Mouse (Mus musculus): Measurements from ENCODE around the gene Gfod1. TPM values are rescaled to one million over a fixed set of nuclear protein-coding genes. Genes with fewer than 3 reads are reported as not detected.

Gfod1 gene
- polyA plus RNA-seq, 1 experiment from 2014 or later: 2.4 TPM

DNA sequence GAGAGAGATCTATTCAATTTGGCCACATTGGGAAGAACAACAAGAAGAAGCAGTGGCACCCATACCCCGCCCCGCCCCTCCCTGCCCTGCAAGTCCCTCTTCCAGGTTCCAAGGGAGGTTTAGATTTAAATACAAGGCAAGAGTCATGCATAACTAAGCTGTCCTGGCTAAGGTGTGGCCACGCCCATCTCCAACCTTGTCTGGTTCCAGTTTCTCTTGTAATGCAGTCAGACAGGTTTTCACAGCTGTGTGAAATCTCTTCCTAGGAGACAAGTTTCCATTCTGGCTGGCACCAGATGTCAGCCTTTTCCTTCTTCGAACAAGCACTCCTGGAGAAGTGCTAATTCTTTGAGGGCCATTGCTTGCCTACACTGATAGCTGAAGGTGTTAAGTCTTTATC, 11.1 kb downstream of the Gfod1 start:
- H3K9me3 ChIP-seq (replicated peaks; ENCODE audit: control insufficient read depth, low read length): no peaks in the 10 kb centered on the region
- H3K4me1 ChIP-seq (ENCODE audit: control insufficient read depth, insufficient read depth, low read length): 0 out of 2 replicates have a peak, but pooled peaks cover 2% of the 10 kb centered on the region
- H3K9ac ChIP-seq (ENCODE audit: low read length): no peak overlapping the region
- no peak for ATAC-seq
- H3K4me3 ChIP-seq (ENCODE audit: low read depth, low read length): no peak overlapping the region
- no peaks in the 10 kb centered on the region for H3K36me3 ChIP-seq (ENCODE audit: control insufficient read depth, insufficient read depth, low read length)
- 76% methylated on average over 4 of the region's 4 CpGs for WGBS
- H3K27ac ChIP-seq (ENCODE audit: low read depth, low read length): no peak overlapping the region
- no peak for DNase-seq (ENCODE audit: low spot score)
- no peak overlapping the region for H3K4me2 ChIP-seq (ENCODE audit: low read length)
- H3K27me3 ChIP-seq (replicated peaks; ENCODE audit: control insufficient read depth, insufficient read depth, low read length): no peaks in the 10 kb centered on the region

DNA sequence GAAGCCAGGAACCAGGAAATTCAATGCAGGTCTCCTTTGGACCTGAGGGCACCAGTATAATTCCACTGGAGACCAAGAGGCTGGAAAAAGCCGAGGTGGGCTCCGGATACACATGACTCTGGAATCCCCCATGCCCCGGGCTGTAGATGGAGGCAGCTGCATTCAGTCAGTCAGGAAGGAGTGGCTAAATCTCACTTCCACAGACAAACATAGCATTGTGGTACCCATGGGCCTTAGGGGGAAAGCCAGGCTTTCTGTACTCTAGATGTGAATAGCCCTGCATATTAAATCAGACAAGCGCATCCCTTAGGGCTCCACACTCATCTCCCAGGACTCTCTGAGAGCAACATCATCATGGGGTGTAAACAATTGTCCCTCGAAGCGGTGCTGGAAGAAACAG, 14.9 kb downstream of the Gfod1 start:
- Histone ChIP-seq H3K36me3 (ENCODE audit: control insufficient read depth, insufficient read depth, low read length) (no peaks in the 10 kb centered on the region), H3K9me3 (replicated peaks; ENCODE audit: control insufficient read depth, low read length) (no peaks in the 10 kb centered on the region), H3K27ac (ENCODE audit: low read depth, low read length) (no peak overlapping the region), H3K4me2 (ENCODE audit: low read length) (no peak overlapping the region), H3K4me3 (ENCODE audit: low read depth, low read length) (no peak overlapping the region), H3K9ac (ENCODE audit: low read length) (no peak overlapping the region), H3K4me1 (ENCODE audit: control insufficient read depth, insufficient read depth, low read length) (peaks cover 5% of the 10 kb centered on the region; the same call in 1 of the 2 replicates), H3K27me3 (replicated peaks; ENCODE audit: control insufficient read depth, insufficient read depth, low read length) (no peaks in the 10 kb centered on the region)
- 74% methylated on average over 6 of the region's 6 CpGs for WGBS
- ATAC-seq (no peak), DNase-seq (ENCODE audit: low spot score) (no peak)

DNA sequence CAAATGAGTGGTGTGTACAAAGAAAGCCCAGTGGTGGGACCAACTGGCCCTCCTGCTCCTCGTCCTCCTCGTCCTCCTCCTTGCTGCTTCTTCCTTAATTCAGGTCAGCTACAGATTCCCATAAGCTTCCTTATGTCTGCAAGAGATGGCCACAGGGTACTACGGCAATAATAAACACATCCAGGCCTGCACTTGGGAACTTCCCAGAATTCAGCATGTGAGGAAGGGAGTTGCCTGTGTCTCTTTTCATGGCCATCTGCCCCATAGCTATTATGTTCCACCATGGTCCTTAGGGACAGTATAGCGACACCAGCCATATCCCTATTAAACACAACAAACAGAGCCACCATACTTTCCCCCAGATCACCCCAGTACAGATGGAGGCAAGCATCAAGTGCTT, 15.5 kb downstream of the Gfod1 start:
- Histone ChIP-seq H3K27me3 (replicated peaks; ENCODE audit: control insufficient read depth, insufficient read depth, low read length) (no peaks in the 10 kb centered on the region), H3K4me2 (ENCODE audit: low read length) (no peak overlapping the region), H3K4me1 (ENCODE audit: control insufficient read depth, insufficient read depth, low read length) (peaks cover 5% of the 10 kb centered on the region; the same call in 1 of the 2 replicates), H3K27ac (ENCODE audit: low read depth, low read length) (no peak overlapping the region), H3K9me3 (replicated peaks; ENCODE audit: control insufficient read depth, low read length) (no peaks in the 10 kb centered on the region), H3K9ac (ENCODE audit: low read length) (no peak overlapping the region), H3K4me3 (ENCODE audit: low read depth, low read length) (no peak overlapping the region), H3K36me3 (ENCODE audit: control insufficient read depth, insufficient read depth, low read length) (no peaks in the 10 kb centered on the region)
- DNase-seq (ENCODE audit: low spot score) (no peak), ATAC-seq (no peak)
- whole genome bisulfite sequencing: 64% methylated on average over 4 of the region's 4 CpGs

DNA sequence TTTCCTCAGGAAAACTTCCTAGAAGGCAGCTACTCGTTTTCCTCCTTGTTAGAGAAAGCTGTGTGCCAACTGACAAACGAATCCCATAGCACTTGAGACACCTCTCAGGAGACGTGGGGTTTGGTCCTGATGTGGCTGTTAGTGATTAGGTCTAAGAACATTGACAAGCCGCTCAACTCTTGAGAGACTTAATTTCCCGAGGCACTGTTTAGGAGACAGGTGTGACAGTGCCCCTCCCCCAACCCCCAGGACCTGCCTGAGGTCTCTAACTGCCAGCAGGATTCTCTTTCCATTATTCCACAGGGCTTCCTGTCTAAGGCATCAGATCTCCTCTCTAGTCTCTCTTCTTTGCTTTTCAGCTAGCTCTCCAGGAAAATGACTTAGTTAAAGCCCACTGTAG, 15.9 kb downstream of the Gfod1 start:
- no peak for ATAC-seq
- WGBS: 46% methylated on average over 5 of the region's 5 CpGs

DNA sequence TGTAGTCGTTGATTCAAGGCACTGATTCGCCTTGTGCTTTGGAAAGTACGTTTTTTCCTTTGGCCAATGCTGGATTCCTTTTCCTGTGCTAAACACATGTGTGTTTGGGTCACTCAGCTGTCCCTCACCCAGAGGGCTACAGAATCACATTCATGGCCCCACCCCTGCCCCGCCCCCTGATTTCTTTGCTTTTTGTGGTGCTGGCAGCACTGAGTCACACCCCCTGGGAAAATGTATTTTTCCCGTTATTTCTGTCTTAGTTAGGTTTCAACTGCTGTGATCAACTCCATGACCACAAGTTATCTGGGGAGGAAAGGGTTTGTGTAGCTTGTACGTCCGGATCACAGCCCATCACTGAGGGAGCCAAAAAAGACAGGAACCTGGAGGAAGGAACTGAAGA, 17.1 kb downstream of the Gfod1 start:
- no peak for DNase-seq (ENCODE audit: low spot score)
- H3K4me3 ChIP-seq (ENCODE audit: low read depth, low read length): no peak overlapping the region
- no peaks in the 10 kb centered on the region for H3K9me3 ChIP-seq (replicated peaks; ENCODE audit: control insufficient read depth, low read length)
- no peak for ATAC-seq
- no peaks in the 10 kb centered on the region for H3K36me3 ChIP-seq (ENCODE audit: control insufficient read depth, insufficient read depth, low read length)
- H3K27me3 ChIP-seq (replicated peaks; ENCODE audit: control insufficient read depth, insufficient read depth, low read length): no peaks in the 10 kb centered on the region
- H3K9ac ChIP-seq (ENCODE audit: low read length): no peak overlapping the region
- H3K4me1 ChIP-seq (ENCODE audit: control insufficient read depth, insufficient read depth, low read length): peaks cover 5% of the 10 kb centered on the region; the same call in 1 of the 2 replicates
- 69% methylated on average over 7 of the region's 7 CpGs for WGBS
- H3K4me2 ChIP-seq (ENCODE audit: low read length): no peak overlapping the region
- no peak overlapping the region for H3K27ac ChIP-seq (ENCODE audit: low read depth, low read length)

More for the DNA sequence above, 15.9 kb downstream of the Gfod1 start:
- Histone ChIP-seq H3K4me3 (ENCODE audit: low read depth, low read length) (no peak overlapping the region), H3K9ac (ENCODE audit: low read length) (no peak overlapping the region), H3K27me3 (replicated peaks; ENCODE audit: control insufficient read depth, insufficient read depth, low read length) (no peaks in the 10 kb centered on the region), H3K4me2 (ENCODE audit: low read length) (no peak overlapping the region), H3K9me3 (replicated peaks; ENCODE audit: control insufficient read depth, low read length) (no peaks in the 10 kb centered on the region), H3K27ac (ENCODE audit: low read depth, low read length) (no peak overlapping the region), H3K36me3 (ENCODE audit: control insufficient read depth, insufficient read depth, low read length) (no peaks in the 10 kb centered on the region), H3K4me1 (ENCODE audit: control insufficient read depth, insufficient read depth, low read length) (peaks cover 5% of the 10 kb centered on the region; the same call in 1 of the 2 replicates)
- no peak for DNase-seq (ENCODE audit: low spot score)

DNA sequence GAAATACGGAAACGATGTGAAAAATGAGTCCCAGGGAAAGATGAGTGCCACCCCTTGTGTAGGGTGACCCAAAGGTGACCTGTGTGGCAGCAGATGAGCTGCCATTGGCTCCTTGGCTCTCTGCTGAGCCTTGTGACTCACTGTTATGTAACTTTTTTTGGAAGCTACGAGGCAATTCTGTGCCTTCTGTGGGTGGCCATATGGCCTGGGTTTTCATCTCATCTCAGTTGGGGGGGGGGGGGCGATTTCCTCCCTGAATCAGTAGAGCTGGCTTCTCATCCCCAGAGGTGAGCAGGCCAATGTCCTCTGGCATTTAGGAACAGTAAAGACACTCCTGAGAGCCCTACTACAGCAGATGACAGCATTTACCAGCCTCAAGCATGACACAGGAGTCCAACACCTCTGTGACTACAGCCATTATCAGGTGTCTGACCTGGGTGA, 19.2 kb downstream of the Gfod1 start:
- H3K4me2 ChIP-seq (ENCODE audit: low read length): no peak overlapping the region
- ATAC-seq: no peak
- H3K27ac ChIP-seq (ENCODE audit: low read depth, low read length): no peak overlapping the region
- peaks cover 5% of the 10 kb centered on the region; the same call in 1 of the 2 replicates for H3K4me1 ChIP-seq (ENCODE audit: control insufficient read depth, insufficient read depth, low read length)
- no peak for DNase-seq (ENCODE audit: low spot score)
- H3K9ac ChIP-seq (ENCODE audit: low read length): no peak overlapping the region
- H3K27me3 ChIP-seq (replicated peaks; ENCODE audit: control insufficient read depth, insufficient read depth, low read length): no peaks in the 10 kb centered on the region
- no peaks in the 10 kb centered on the region for H3K36me3 ChIP-seq (ENCODE audit: control insufficient read depth, insufficient read depth, low read length)
- H3K4me3 ChIP-seq (ENCODE audit: low read depth, low read length): no peak overlapping the region
- H3K9me3 ChIP-seq (replicated peaks; ENCODE audit: control insufficient read depth, low read length): no peaks in the 10 kb centered on the region
- WGBS: 77% methylated on average over 4 of the region's 4 CpGs

DNA sequence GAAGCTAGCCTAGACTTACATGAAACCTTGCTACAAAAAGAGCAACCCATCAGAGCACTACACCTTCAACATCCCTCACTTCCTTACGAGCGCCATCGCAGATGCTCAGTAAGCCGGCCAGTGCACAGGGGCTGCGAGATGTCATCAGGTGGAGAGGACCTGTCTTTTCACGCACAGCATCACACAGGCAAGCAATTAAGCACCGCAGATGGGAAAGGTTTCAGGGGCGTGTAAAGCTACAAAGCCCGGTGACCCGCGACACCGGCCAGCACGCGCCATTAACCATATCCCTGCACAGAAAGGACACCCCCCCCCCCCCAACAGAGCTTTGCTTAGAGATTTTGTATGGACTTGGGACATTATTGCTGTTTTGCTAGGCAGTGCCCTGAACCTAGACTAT, 30.1 kb downstream of the Gfod1 start:
- 82% methylated on average over 14 of the region's 14 CpGs for WGBS
- H3K27me3 ChIP-seq (replicated peaks; ENCODE audit: control insufficient read depth, insufficient read depth, low read length): no peaks in the 10 kb centered on the region
- no peaks in the 10 kb centered on the region for H3K36me3 ChIP-seq (ENCODE audit: control insufficient read depth, insufficient read depth, low read length)
- ATAC-seq (no peak), DNase-seq (ENCODE audit: low spot score) (no peak)
- H3K9me3 ChIP-seq (replicated peaks; ENCODE audit: control insufficient read depth, low read length): no peaks in the 10 kb centered on the region
- H3K27ac ChIP-seq (ENCODE audit: low read depth, low read length): no peak overlapping the region
- H3K4me3 ChIP-seq (ENCODE audit: low read depth, low read length): no peak overlapping the region
- peaks cover 4% of the 10 kb centered on the region; the same call in 1 of the 2 replicates for H3K4me1 ChIP-seq (ENCODE audit: control insufficient read depth, insufficient read depth, low read length)
- no peak overlapping the region for H3K4me2 ChIP-seq (ENCODE audit: low read length)
- H3K9ac ChIP-seq (ENCODE audit: low read length): no peak overlapping the region

DNA sequence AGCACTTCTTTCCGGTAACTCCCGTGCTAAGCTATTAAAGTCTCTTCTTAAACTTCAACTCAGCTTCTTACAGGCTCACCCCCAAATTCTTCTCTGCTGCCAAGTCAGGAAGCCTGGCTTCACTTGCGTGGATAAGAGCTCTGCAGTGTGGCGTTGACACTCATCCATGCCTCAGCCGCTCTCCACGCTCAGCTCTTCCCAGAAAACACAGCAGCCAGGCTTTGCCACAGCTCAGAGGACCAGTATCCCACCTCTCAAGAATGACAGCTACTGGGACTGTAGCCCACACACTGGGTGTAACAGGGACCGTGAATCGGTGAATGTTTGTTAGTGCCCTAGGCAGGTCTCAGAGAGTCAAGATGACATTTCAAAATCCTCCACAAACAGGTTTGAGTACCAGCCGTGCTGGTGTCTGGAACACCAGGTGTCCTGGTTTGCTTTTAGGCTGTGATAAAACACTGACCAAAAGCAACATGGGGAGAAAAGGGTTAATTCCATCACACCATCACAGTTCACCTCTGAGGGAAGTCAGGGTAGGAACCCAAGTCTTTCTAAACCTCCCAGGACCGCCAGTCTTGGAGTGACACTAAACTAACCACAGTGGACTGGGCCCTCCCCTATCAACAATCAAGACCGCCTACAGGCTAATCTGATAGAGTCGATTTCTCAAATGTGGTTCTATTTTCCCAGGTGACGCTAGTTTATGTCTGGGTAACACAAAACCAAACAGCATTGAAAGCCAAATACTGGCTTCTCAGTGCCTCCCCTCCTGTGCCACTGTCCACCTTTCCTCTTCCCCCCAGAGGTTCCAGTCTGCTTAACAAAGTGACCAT, 31.5 kb downstream of the Gfod1 start:
- H3K27ac ChIP-seq (ENCODE audit: low read depth, low read length): no peak overlapping the region
- ATAC-seq (no peak), DNase-seq (ENCODE audit: low spot score) (no peak)
- no peak overlapping the region for H3K4me3 ChIP-seq (ENCODE audit: low read depth, low read length)
- no peaks in the 10 kb centered on the region for H3K27me3 ChIP-seq (replicated peaks; ENCODE audit: control insufficient read depth, insufficient read depth, low read length)
- no peaks in the 10 kb centered on the region for H3K36me3 ChIP-seq (ENCODE audit: control insufficient read depth, insufficient read depth, low read length)
- no peaks in the 10 kb centered on the region for H3K9me3 ChIP-seq (replicated peaks; ENCODE audit: control insufficient read depth, low read length)
- no peak overlapping the region for H3K4me2 ChIP-seq (ENCODE audit: low read length)
- 76% methylated on average over 13 of the region's 13 CpGs for whole genome bisulfite sequencing
- peaks cover 9% of the 10 kb centered on the region; the same call in 1 of the 2 replicates for H3K4me1 ChIP-seq (ENCODE audit: control insufficient read depth, insufficient read depth, low read length)
- no peak overlapping the region for H3K9ac ChIP-seq (ENCODE audit: low read length)

DNA sequence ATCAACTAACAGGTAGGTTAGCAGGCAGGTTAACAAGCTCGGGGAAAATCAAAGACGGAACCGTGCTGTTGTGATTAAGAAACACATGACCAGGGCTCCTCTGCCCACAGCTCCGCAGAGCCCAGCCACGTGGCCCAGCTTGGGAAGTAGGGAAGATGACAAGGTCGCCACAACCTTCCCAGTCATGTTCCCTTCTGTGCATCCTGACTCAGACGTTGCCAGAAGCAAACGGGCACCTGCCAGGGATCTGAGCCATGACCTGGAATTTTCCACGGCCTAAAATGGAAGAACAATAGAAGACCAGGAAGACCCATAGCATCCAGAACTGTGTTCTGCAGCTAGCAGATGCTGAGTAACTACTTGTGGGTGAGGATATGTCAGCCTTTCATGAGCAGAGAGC, 32.5 kb downstream of the Gfod1 start:
- H3K4me2 ChIP-seq (ENCODE audit: low read length): no peak overlapping the region
- no peaks in the 10 kb centered on the region for H3K36me3 ChIP-seq (ENCODE audit: control insufficient read depth, insufficient read depth, low read length)
- ATAC-seq (no peak), DNase-seq (ENCODE audit: low spot score) (no peak)
- no peak overlapping the region for H3K27ac ChIP-seq (ENCODE audit: low read depth, low read length)
- no peak overlapping the region for H3K4me3 ChIP-seq (ENCODE audit: low read depth, low read length)
- no peak overlapping the region for H3K9ac ChIP-seq (ENCODE audit: low read length)
- H3K4me1 ChIP-seq (ENCODE audit: control insufficient read depth, insufficient read depth, low read length): peaks cover 9% of the 10 kb centered on the region; the same call in 1 of the 2 replicates
- no peaks in the 10 kb centered on the region for H3K9me3 ChIP-seq (replicated peaks; ENCODE audit: control insufficient read depth, low read length)
- WGBS: 80% methylated on average over 9 of the region's 9 CpGs
- no peaks in the 10 kb centered on the region for H3K27me3 ChIP-seq (replicated peaks; ENCODE audit: control insufficient read depth, insufficient read depth, low read length)
